20 mouse cellular contexts compared by ENCODE assay signal in the genomic region with DNA sequence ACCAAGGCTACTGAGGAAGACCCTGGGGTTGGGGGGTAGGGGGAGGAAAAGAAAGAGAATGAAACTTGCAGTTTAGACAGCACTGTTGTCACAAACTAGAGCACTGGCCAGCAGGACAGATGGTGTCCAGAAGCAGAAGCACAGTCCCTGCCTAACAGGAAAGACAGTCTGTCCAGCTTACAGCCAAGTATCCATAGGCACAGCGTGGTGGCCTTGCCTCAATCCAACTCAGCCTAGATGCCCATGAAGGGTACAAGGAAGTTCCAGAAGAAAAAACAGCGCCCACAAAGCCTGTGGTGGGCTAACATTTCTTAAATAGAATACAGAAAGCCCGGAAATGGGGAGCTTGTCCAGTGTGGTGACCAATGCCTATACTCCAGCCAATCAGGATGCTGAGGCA. TPM values are rescaled to one million over a fixed set of nuclear protein-coding genes. Genes with fewer than 3 reads are reported as not detected.
DNase-seq lines count a peak whose midpoint lies in the region; ATAC-seq and TF ChIP-seq lines count a peak whose summit lies in the region.
"Had no signal": no experiment of that assay in that cellular context is flagged by ENCODE, and none has a peak within 500 bp of the region (broad histone marks: within the 10 kb centered on the region; RNA-seq: fewer than 3 reads in every experiment).

No protein-coding gene starts in this region.

- no peaks in the 10 kb centered on the region for H3K27me3 ChIP-seq in heart, adult 2 months (ENCODE audit: control insufficient read depth, insufficient read depth, low read length)
- peaks cover 27% of the 10 kb centered on the region for H3K27me3 ChIP-seq in hindbrain, embryonic 13.5 days
- H3K27me3 ChIP-seq: liver, embryonic 15.5 days had no signal

- no peaks in the 10 kb centered on the region for H3K9me3 ChIP-seq in hindbrain, embryonic 13.5 days
- H3K9me3 ChIP-seq: embryonic facial prominence, embryonic 15.5 days; limb, embryonic 10.5 days; liver, embryonic 15.5 days; lung, embryonic 15.5 days; midbrain, embryonic 15.5 days had no signal

- no peak for TF ChIP-seq CTCF in heart, adult 2 months (IDR thresholded peaks at IDR 0.05)

- H3K36me3 ChIP-seq in heart, adult 2 months (ENCODE audit: control insufficient read depth, insufficient read depth, low read length), result peaks cover 35% of the 10 kb centered on the region
- peaks cover 19% of the 10 kb centered on the region for H3K36me3 ChIP-seq in hindbrain, embryonic 13.5 days

- TF ChIP-seq EP300 in heart, adult 2 months (IDR thresholded peaks at IDR 0.05; ENCODE audit: insufficient read depth, low read depth, low read length), result no peak

- H3K4me3 ChIP-seq in heart, adult 2 months, result no peak overlapping the region
- no peak overlapping the region for H3K4me3 ChIP-seq in hindbrain, embryonic 13.5 days
- H3K4me3 ChIP-seq: embryonic facial prominence, embryonic 15.5 days; limb, embryonic 10.5 days; liver, embryonic 15.5 days; lung, embryonic 15.5 days; midbrain, embryonic 15.5 days had no signal

- intact Hi-C loops in heart, adult 2 months (cut with DNase I), result no loop called here

- no peak overlapping the region for H3K4me2 ChIP-seq in hindbrain, embryonic 13.5 days
- H3K4me2 ChIP-seq: embryonic facial prominence, embryonic 15.5 days; liver, embryonic 15.5 days; lung, embryonic 15.5 days; midbrain, embryonic 15.5 days had no signal

- H3K27ac ChIP-seq in heart, adult 2 months, result peak overlapping the region; percentile 11; the same call in 1 of the 2 replicates
- no peak overlapping the region for H3K27ac ChIP-seq in hindbrain, embryonic 13.5 days
- H3K27ac ChIP-seq: embryonic facial prominence, embryonic 15.5 days; limb, embryonic 10.5 days; liver, embryonic 15.5 days; lung, embryonic 15.5 days; midbrain, embryonic 15.5 days had no signal

- ATAC-seq in hindbrain, embryonic 13.5 days (ENCODE audit: low FRiP score), result no peak
- ATAC-seq: forebrain, embryonic 14.5 days; midbrain, embryonic 15.5 days had no signal

- peak; percentile 45 for DNase-seq in cerebellum, adult 11 months
- DNase-seq in cerebellum, postnatal 4 days (ENCODE audit: low spot score in 2 of 2), result no peak
- no peak for DNase-seq in heart, adult 2 months
- no peak for DNase-seq in heart, adult 18-20 months
- DNase-seq in right cerebral cortex, postnatal 14 days, result peak; percentile 3
- DNase-seq in right cerebral cortex, adult 2 months (ENCODE audit: low spot score in 2 of 2), result no peak
- DNase-seq in ovary, adult 18-20 months (ENCODE audit: low spot score), result no peak
- DNase-seq: adrenal gland, postnatal 14 days; gastrocnemius, postnatal 14 days; kidney, adult 11 months; liver; lung, postnatal 36 days; right cerebral cortex, adult 18-20 months had no signal

- no peak for TF ChIP-seq POLR2A in heart, adult 2 months (IDR thresholded peaks at IDR 0.05; ENCODE audit: insufficient read depth, low read depth, low read length)

- no peak overlapping the region for H3K9ac ChIP-seq in heart, adult 2 months (ENCODE audit: low read depth, low read length)
- no peak overlapping the region for H3K9ac ChIP-seq in hindbrain, embryonic 13.5 days
- H3K9ac ChIP-seq: embryonic facial prominence, embryonic 15.5 days; liver, embryonic 15.5 days; lung, embryonic 15.5 days; midbrain, embryonic 15.5 days had no signal

- H3K4me1 ChIP-seq in heart, adult 2 months (ENCODE audit: control insufficient read depth, insufficient read depth, low read length), result peaks cover 45% of the 10 kb centered on the region
- peaks cover 32% of the 10 kb centered on the region for H3K4me1 ChIP-seq in hindbrain, embryonic 13.5 days (replicated peaks)

- 71% methylated on average over 3 of the region's 3 CpGs for WGBS in heart, adult 2 months
- WGBS in hindbrain, embryonic 13.5 days, result 96% methylated on average over 3 of the region's 3 CpGs

- peaks cover 18% of the 10 kb centered on the region for H3K79me2 ChIP-seq in heart, adult 2 months (replicated peaks; ENCODE audit: control insufficient read depth, insufficient read depth, low read length)

RNA-seq across cellular contexts. Expression of a gene that starts 11.8 kb away (rescaled TPM):
- total RNA-seq in heart, adult 2 months (2021), result 10 to 100 TPM; 21.6 to 22.5 TPM
- polyA plus RNA-seq in heart, adult 2 months (2012; rRNA removed), result 19.3 and 20.1 TPM in 2 replicates
- 10 to 100 TPM; 21.3 to 21.6 TPM for total RNA-seq in heart, adult 18-20 months (2021)
- 6.4 and 6.5 TPM in 2 replicates for polyA plus RNA-seq in hindbrain, embryonic 13.5 days (2015; fragmentation: Nextera tagmentation; extraction: Ambion mirVana)

RNA-seq across cellular contexts. Expression of a gene that starts 23.2 kb away (rescaled TPM):
- 1 to 10 TPM; 9.3 TPM for total RNA-seq in heart, adult 2 months (2021)
- 12.5 and 12.7 TPM in 2 replicates for polyA plus RNA-seq in heart, adult 2 months (2012; rRNA removed)
- 1 to 10 TPM; 6.4 to 8.3 TPM for total RNA-seq in heart, adult 18-20 months (2021)
- polyA plus RNA-seq in hindbrain, embryonic 13.5 days (2015; fragmentation: Nextera tagmentation; extraction: Ambion mirVana), result 45.5 and 47.4 TPM in 2 replicates

Comparison
In these comparisons a context has a peak if more than half of its experiments do, and no peak if none do; other contexts are left out.
1. DNase-seq: peak in cerebellum, adult 11 months (single experiment) and right cerebral cortex, postnatal 14 days (single experiment); none in cerebellum, postnatal 4 days (0 of 2), heart, adult 2 months (0 of 2), heart, adult 18-20 months (0 of 2), right cerebral cortex, adult 2 months (0 of 2) and ovary, adult 18-20 months (single experiment).